Mouse (Mus musculus): ENCODE measurements at regions not wholly inside any gene's neighbourhood (a gene's known extent, or its start where the extent isn't known, plus 50 kb on each side); places are given as distances from the start of the nearest gene placed in this dataset. TPM values are rescaled to one million over a fixed set of nuclear protein-coding genes. Genes with fewer than 3 reads are reported as not detected.

DNA sequence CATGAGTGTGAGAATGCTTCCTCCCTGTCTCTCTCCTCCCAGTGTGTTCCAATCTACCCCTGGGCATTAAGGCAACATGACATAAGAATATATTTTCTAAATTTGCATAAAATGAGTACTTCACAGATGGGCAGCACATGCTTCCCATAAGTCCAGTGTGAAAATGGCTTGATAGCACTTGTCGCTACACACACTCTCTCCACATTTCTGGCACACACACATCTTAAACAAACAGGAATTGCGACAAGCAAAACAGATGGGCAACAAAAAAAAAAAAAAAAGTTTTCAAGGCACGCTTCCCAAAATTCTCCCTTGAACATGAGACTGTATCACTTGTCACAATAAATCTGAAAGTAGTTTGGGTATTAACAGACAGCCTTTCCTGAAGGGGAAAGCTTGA is 85.8 kb upstream of the Cypt12 start:
- Histone ChIP-seq H3K36me3 (ENCODE audit: control insufficient read depth, insufficient read depth, low read length) (no peaks in the 10 kb centered on the region), H3K9ac (ENCODE audit: low read depth, low read length) (no peak overlapping the region), H3K4me2 (ENCODE audit: low read depth, low read length) (no peak overlapping the region), H3K4me3 (ENCODE audit: low read depth, low read length) (no peak overlapping the region), H3K4me1 (ENCODE audit: control insufficient read depth, insufficient read depth, low read length) (no peaks in the 10 kb centered on the region), H3K27me3 (replicated peaks; ENCODE audit: control insufficient read depth, insufficient read depth, low read length) (no peaks in the 10 kb centered on the region), H3K9me3 (ENCODE audit: control insufficient read depth, low read length) (no peaks in the 10 kb centered on the region), H3K27ac (replicated peaks; ENCODE audit: low read depth, low read length) (no peak overlapping the region)
- WGBS, result 61% methylated on average over 3 of the region's 3 CpGs
- ATAC-seq (ENCODE audit: low read depth) (no peak), DNase-seq (ENCODE audit: low spot score) (peak; percentile 6)

DNA sequence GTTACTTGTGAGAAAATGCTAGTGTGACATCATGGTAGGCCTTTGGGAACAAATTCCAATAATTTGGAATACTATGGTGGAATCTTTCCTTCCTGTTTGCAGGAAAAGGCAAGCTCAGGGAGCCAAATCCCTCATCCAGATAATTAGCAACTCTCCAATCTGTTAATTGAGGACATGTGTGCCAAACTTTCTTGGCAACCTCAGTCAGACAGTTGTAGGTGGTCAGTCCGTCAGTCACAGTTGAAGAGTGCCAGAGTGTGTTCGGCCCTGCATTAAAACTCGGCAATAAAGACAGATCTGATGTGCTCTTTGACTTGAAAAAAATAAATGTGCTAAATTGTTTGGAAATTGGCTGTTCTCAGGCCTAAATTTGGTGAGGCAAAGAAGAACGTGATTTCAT is 83.1 kb upstream of the Cypt12 start:
- no peaks in the 10 kb centered on the region for H3K27me3 ChIP-seq (replicated peaks; ENCODE audit: control insufficient read depth, insufficient read depth, low read length)
- ATAC-seq (ENCODE audit: low read depth), result no peak
- H3K4me1 ChIP-seq (ENCODE audit: control insufficient read depth, insufficient read depth, low read length), result no peaks in the 10 kb centered on the region
- H3K27ac ChIP-seq (replicated peaks; ENCODE audit: low read depth, low read length), result no peak overlapping the region
- H3K9ac ChIP-seq (ENCODE audit: low read depth, low read length), result no peak overlapping the region
- no peak overlapping the region for H3K4me2 ChIP-seq (ENCODE audit: low read depth, low read length)
- DNase-seq (ENCODE audit: low spot score), result no peak
- H3K36me3 ChIP-seq (ENCODE audit: control insufficient read depth, insufficient read depth, low read length), result no peaks in the 10 kb centered on the region
- WGBS, result 58% methylated on average over 4 of the region's 4 CpGs
- H3K9me3 ChIP-seq (ENCODE audit: control insufficient read depth, low read length), result no peaks in the 10 kb centered on the region
- no peak overlapping the region for H3K4me3 ChIP-seq (ENCODE audit: low read depth, low read length)

DNA sequence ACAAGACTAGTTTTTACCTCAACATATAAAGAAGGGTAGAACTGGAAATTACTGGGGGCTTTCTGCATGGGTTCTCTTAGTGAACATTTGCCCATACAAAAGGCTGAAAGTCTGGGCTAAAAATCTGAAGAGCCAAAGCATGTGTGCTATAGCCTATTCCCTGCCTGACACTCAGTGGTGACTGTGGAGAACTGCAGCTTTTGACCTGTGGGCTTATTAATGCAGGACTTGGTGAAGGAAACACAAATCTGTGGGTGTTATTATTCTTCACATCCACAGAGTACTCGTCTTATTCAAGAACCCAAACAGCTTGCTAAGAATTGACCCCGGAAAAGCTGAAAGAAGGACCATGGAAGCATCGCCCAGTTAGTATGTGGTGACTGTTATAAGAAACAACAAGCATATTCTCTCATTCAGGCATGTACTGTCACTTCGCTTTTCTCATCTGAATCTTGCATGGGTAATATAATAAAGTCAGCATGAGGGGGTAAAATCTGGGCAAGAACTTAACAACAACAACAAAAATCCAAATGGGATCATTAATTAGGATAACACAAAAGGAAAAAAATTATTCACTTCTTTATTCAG is 77.2 kb upstream of the Cypt12 start:
- DNase-seq (ENCODE audit: low spot score) (peak; percentile 29), ATAC-seq (ENCODE audit: low read depth) (peak; percentile 68; the same call in 1 of the 2 replicates)
- Histone ChIP-seq H3K27ac (replicated peaks; ENCODE audit: low read depth, low read length) (no peak overlapping the region), H3K9ac (ENCODE audit: low read depth, low read length) (no peak overlapping the region), H3K4me2 (ENCODE audit: low read depth, low read length) (no peak overlapping the region), H3K36me3 (ENCODE audit: control insufficient read depth, insufficient read depth, low read length) (no peaks in the 10 kb centered on the region), H3K4me3 (ENCODE audit: low read depth, low read length) (no peak overlapping the region), H3K4me1 (ENCODE audit: control insufficient read depth, insufficient read depth, low read length) (no peaks in the 10 kb centered on the region), H3K9me3 (ENCODE audit: control insufficient read depth, low read length) (no peaks in the 10 kb centered on the region), H3K27me3 (replicated peaks; ENCODE audit: control insufficient read depth, insufficient read depth, low read length) (no peaks in the 10 kb centered on the region)
- 54% methylated on average over 4 of the region's 4 CpGs for WGBS

DNA sequence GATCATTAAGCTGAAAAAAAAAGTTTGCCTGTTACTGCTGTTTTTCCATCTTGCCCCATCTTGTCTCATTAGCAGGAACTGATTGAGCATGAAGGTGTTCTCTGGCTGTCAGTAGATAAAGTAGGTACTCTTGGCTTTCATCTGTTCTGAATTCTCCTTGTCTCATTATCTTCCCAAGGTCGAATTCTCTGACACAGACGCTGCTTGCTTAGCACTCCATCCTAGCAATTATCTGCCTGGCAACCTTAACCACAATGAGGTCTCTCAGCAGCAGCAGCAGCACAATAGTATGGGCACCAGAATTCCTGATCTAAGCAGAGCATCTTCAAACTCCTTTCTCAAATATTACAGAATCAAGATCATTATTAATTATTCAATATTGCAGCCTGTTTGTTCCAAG is 52.3 kb upstream of the Cypt12 start:
- no peak overlapping the region for H3K9ac ChIP-seq (ENCODE audit: low read depth, low read length)
- H3K4me1 ChIP-seq (ENCODE audit: control insufficient read depth, insufficient read depth, low read length), result no peaks in the 10 kb centered on the region
- H3K9me3 ChIP-seq (ENCODE audit: control insufficient read depth, low read length), result no peaks in the 10 kb centered on the region
- no peak overlapping the region for H3K4me2 ChIP-seq (ENCODE audit: low read depth, low read length)
- ATAC-seq (ENCODE audit: low read depth) (no peak), DNase-seq (ENCODE audit: low spot score) (no peak)
- no peak overlapping the region for H3K27ac ChIP-seq (replicated peaks; ENCODE audit: low read depth, low read length)
- 27% methylated on average over 2 of the region's 2 CpGs for WGBS
- H3K36me3 ChIP-seq (ENCODE audit: control insufficient read depth, insufficient read depth, low read length), result no peaks in the 10 kb centered on the region
- H3K4me3 ChIP-seq (ENCODE audit: low read depth, low read length), result no peak overlapping the region
- H3K27me3 ChIP-seq (replicated peaks; ENCODE audit: control insufficient read depth, insufficient read depth, low read length), result no peaks in the 10 kb centered on the region

DNA sequence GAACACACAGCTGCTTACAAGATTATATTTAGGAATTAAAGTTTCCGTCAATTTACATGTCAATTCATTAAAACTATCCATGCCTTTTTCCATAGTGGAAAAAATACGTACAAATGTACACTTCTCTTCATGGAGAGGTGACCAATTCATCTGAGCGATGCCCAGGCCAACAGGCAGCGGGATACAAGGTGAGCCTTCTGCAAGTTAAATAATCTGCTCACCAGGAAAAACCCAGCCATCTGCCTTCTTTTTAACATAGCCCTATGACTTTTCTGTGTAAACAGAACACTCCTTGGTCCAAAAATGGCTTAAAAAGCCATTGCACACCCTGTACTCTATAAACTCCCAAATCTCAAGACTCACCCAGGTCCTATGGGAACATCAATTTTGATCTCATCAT is 51.5 kb upstream of the Cypt12 start:
- no peak for ATAC-seq (ENCODE audit: low read depth)
- H3K36me3 ChIP-seq (ENCODE audit: control insufficient read depth, insufficient read depth, low read length), result no peaks in the 10 kb centered on the region
- 88% methylated on average over 4 of the region's 4 CpGs for WGBS
- no peaks in the 10 kb centered on the region for H3K27me3 ChIP-seq (replicated peaks; ENCODE audit: control insufficient read depth, insufficient read depth, low read length)
- H3K4me1 ChIP-seq (ENCODE audit: control insufficient read depth, insufficient read depth, low read length), result no peaks in the 10 kb centered on the region
- H3K4me2 ChIP-seq (ENCODE audit: low read depth, low read length), result no peak overlapping the region
- no peak overlapping the region for H3K9ac ChIP-seq (ENCODE audit: low read depth, low read length)
- DNase-seq (ENCODE audit: low spot score), result no peak
- H3K9me3 ChIP-seq (ENCODE audit: control insufficient read depth, low read length), result no peaks in the 10 kb centered on the region
- no peak overlapping the region for H3K4me3 ChIP-seq (ENCODE audit: low read depth, low read length)
- no peak overlapping the region for H3K27ac ChIP-seq (replicated peaks; ENCODE audit: low read depth, low read length)

Small RNA genes in the stretch of these regions (microRNA-seq; reads per million reads assigned to microRNA genes)
- gene Mir124a-2 (ENCODE audit: borderline number of aligned reads), result not detected
